Mouse (Mus musculus) C2C12 (cell line): ENCODE measurements around the gene Retn. TPM values are rescaled to one million over a fixed set of nuclear protein-coding genes. Genes with fewer than 3 reads are reported as not detected.

Source experiments
- H3K27me3 ChIP-seq: one replicate; pipeline ENCODE4 v1.6.1; 2011; ENCODE audit not compliant: control insufficient read depth, insufficient read depth, insufficient read length
- H3K36me3 ChIP-seq: one replicate; pipeline ENCODE4 v1.6.1; 2011; ENCODE audit not compliant: control insufficient read depth, insufficient read depth
- H3K4me3 ChIP-seq: one replicate; pipeline ENCODE4 v1.5.1; 2011; ENCODE audit warnings: mild to moderate bottlenecking, control low read depth; ENCODE audit not compliant: poor library complexity, insufficient read depth, severe bottlenecking
- H3K79me2 ChIP-seq: one replicate; pipeline ENCODE4 v1.6.1; 2011; ENCODE audit not compliant: control insufficient read depth, insufficient read depth
- H3K79me3 ChIP-seq: one replicate; pipeline ENCODE4 v1.6.1; 2011; ENCODE audit warnings: low read depth, control low read depth
- H3ac ChIP-seq: one replicate; pipeline ENCODE3; 2011; ENCODE audit warnings: low read depth; ENCODE audit not compliant: control insufficient read depth, insufficient read length
- CEBPB ChIP-seq: IDR thresholded peaks from one replicate; pipeline ENCODE4 v1.6.1; 2011; ENCODE audit warnings: low read depth, mild to moderate bottlenecking, control low read depth, moderate library complexity
- CTCF ChIP-seq: IDR thresholded peaks from one replicate; pipeline ENCODE4 v1.5.1; 2011; ENCODE audit not compliant: control insufficient read depth, insufficient read depth, insufficient read length
- FOSL1 ChIP-seq: IDR thresholded peaks from one replicate; pipeline ENCODE4 v1.8.0; 2011; ENCODE audit warnings: mild to moderate bottlenecking, low read length; ENCODE audit not compliant: poor library complexity, insufficient read depth, severe bottlenecking
- MAX ChIP-seq: IDR thresholded peaks from one replicate; pipeline ENCODE4 v1.6.1; 2011; ENCODE audit warnings: mild to moderate bottlenecking, control low read depth
- MYOD1 ChIP-seq: IDR thresholded peaks from one replicate; pipeline ENCODE4 v1.6.1; 2011; ENCODE audit warnings: low read depth; ENCODE audit not compliant: control insufficient read depth, insufficient read length
- MYOG ChIP-seq: IDR thresholded peaks from one replicate; pipeline ENCODE4 v1.6.1; 2011; ENCODE audit not compliant: control insufficient read depth, insufficient read length; ENCODE audit errors: extremely low read depth
- USF1 ChIP-seq: IDR thresholded peaks from one replicate; pipeline ENCODE4 v1.6.1; 2011; ENCODE audit warnings: low read depth, mild to moderate bottlenecking, control low read depth, moderate library complexity
- long read RNA-seq, 2 experiments: library from polyadenylated mRNA; unstranded; transcript quantifications; one replicate each; pipeline ENCODE4 v2.0.0; 2019 to 2020
- polyA plus RNA-seq: library from polyadenylated mRNA; unstranded; fragments of >200 nt; fragmentation: generic; extraction: Trizol; gene quantifications from one replicate; pipeline ENCODE4 v1.2.1, GENCODE M21; 2012; ENCODE audit warnings: missing spikeins

The Retn gene
- not detected for polyA plus RNA-seq
- long read RNA-seq, experiment 1 = 0 reads
- long read RNA-seq, experiment 2 = 0 reads

- Histone ChIP-seq H3K36me3 (no peaks in the 10 kb centered on the region), H3K27me3 (peaks cover 32% of the 10 kb centered on the region), H3K79me2 (no peaks in the 10 kb centered on the region), H3K4me3 (no peak within 1 kb of the TSS), H3ac (no peak within 1 kb of the TSS), H3K79me3 (no peaks in the 10 kb centered on the region)
- TF ChIP-seq MYOG = no peak
- no peak for TF ChIP-seq CTCF
- no peak for TF ChIP-seq MAX
- no peak for TF ChIP-seq USF1
- TF ChIP-seq FOSL1 = no peak
- no peak for TF ChIP-seq MYOD1
- no peak for TF ChIP-seq CEBPB
Measured at GRCm38 (mm10) chr8:3655526-3655925, at the start of gene Retn. Gene Retn (plus strand): TSS chr8:3655770.

- H3K79me2 ChIP-seq = no peaks in the 10 kb centered on the region
- no peak overlapping the region for H3ac ChIP-seq
- H3K27me3 ChIP-seq = peaks cover 3% of the 10 kb centered on the region
- H3K36me3 ChIP-seq = peaks cover 9% of the 10 kb centered on the region
- H3K79me3 ChIP-seq = no peaks in the 10 kb centered on the region
- H3K4me3 ChIP-seq = no peak overlapping the region
- TF ChIP-seq MAX = no peak
- TF ChIP-seq CEBPB = no peak
- no peak for TF ChIP-seq CTCF
- TF ChIP-seq MYOG = no peak
- TF ChIP-seq USF1 = no peak
- no peak for TF ChIP-seq MYOD1
- no peak for TF ChIP-seq FOSL1
Measured at GRCm38 (mm10) chr8:3606593-3606992, 49.0 kb upstream of the Retn start.

GRCm38 (mm10) chr8:3607822-3608221 is 47.7 kb upstream of the Retn start:
- peaks cover 3% of the 10 kb centered on the region for H3K27me3 ChIP-seq
- H3K79me2 ChIP-seq = no peaks in the 10 kb centered on the region
- H3K79me3 ChIP-seq = no peaks in the 10 kb centered on the region
- H3ac ChIP-seq = no peak overlapping the region
- TF ChIP-seq USF1 (no peak), FOSL1 (no peak), MYOD1 (no peak), CEBPB (no peak), MYOG (no peak), MAX (no peak), CTCF (no peak)
- peaks cover 21% of the 10 kb centered on the region for H3K36me3 ChIP-seq
- no peak overlapping the region for H3K4me3 ChIP-seq

GRCm38 (mm10) chr8:3609046-3609815 is 46.3 kb upstream of the Retn start:
- Histone ChIP-seq H3K4me3 (no peak overlapping the region), H3K79me3 (no peaks in the 10 kb centered on the region), H3K27me3 (no peaks in the 10 kb centered on the region), H3K36me3 (peaks cover 21% of the 10 kb centered on the region), H3ac (no peak overlapping the region), H3K79me2 (no peaks in the 10 kb centered on the region)
- TF ChIP-seq CEBPB = no peak

- Histone ChIP-seq H3K36me3 (peaks cover 26% of the 10 kb centered on the region), H3K79me2 (no peaks in the 10 kb centered on the region), H3K4me3 (no peak overlapping the region), H3K27me3 (no peaks in the 10 kb centered on the region), H3K79me3 (no peaks in the 10 kb centered on the region), H3ac (no peak overlapping the region)
- TF ChIP-seq FOSL1 = no peak
- TF ChIP-seq MAX = no peak
- no peak for TF ChIP-seq MYOD1
- no peak for TF ChIP-seq USF1
- TF ChIP-seq MYOG = no peak
- TF ChIP-seq CEBPB = no peak
- TF ChIP-seq CTCF = no peak
Measured at GRCm38 (mm10) chr8:3609816-3610150, 45.8 kb upstream of the Retn start.

- peaks cover 30% of the 10 kb centered on the region for H3K79me3 ChIP-seq
- H3K4me3 ChIP-seq = peak within 1 kb of the TSS; percentile 79
- H3K79me2 ChIP-seq = peaks cover 36% of the 10 kb centered on the region
- no peaks in the 10 kb centered on the region for H3K27me3 ChIP-seq
- TF ChIP-seq USF1 = no peak
- no peak for TF ChIP-seq CTCF
- no peak for TF ChIP-seq MYOG
- TF ChIP-seq CEBPB = no peak
- TF ChIP-seq MYOD1 = no peak
- TF ChIP-seq MAX = no peak
- TF ChIP-seq FOSL1 = no peak
- peaks cover 21% of the 10 kb centered on the region for H3K36me3 ChIP-seq
- H3ac ChIP-seq = peak within 1 kb of the TSS; percentile 75
Measured at GRCm38 (mm10) chr8:3621199-3621970, 34.2 kb upstream of the Retn start, which contains the start of the genes Xab2 and Pet100. Gene Xab2 (minus strand): TSS chr8:3621316. Gene Pet100 (plus strand): TSS chr8:3621548.
